Mouse (Mus musculus) stomach, postnatal 0 days (tissue): ENCODE results near the gene Fbxl17. TPM values are rescaled to one million over a fixed set of nuclear protein-coding genes. Genes with fewer than 3 reads are reported as not detected.

Source experiments
- ATAC-seq: fragments of 200-750 bp; cut with Nextera tagmentation; 2 replicates; pipeline ENCODE4 v1.8.0; 2017; ENCODE audit not compliant: low FRiP score, low TSS enrichment
- DNase-seq: peaks from one replicate; pipeline ENCODE4 v3.0.0-alpha.2; 2016; ENCODE audit warnings: low spot score
- H3K27ac ChIP-seq: fragments of 300-500 bp; sonication (generic); replicated peaks from 2 replicates; pipeline ENCODE4 v1.5.1; 2014; ENCODE audit warnings: mild to moderate bottlenecking, control low read depth
- H3K27me3 ChIP-seq: fragments of 300-500 bp; sonication (generic); 2 replicates; pipeline ENCODE4 v1.6.1; 2014; ENCODE audit warnings: low read length; ENCODE audit not compliant: control insufficient read depth, insufficient read depth
- H3K36me3 ChIP-seq: fragments of 300-500 bp; sonication (generic); 2 replicates; pipeline ENCODE4 v1.6.1; 2014; ENCODE audit warnings: low read length, mixed read lengths; ENCODE audit not compliant: control insufficient read depth, insufficient read depth
- H3K4me1 ChIP-seq: fragments of 300-500 bp; sonication (generic); replicated peaks from 2 replicates; pipeline ENCODE4 v1.6.1; 2014; ENCODE audit warnings: antibody characterized with exemption; ENCODE audit not compliant: control insufficient read depth, insufficient read depth
- H3K4me2 ChIP-seq: fragments of 300-500 bp; sonication (generic); replicated peaks from 2 replicates; pipeline ENCODE4 v1.6.1; 2014; ENCODE audit warnings: low read depth, mild to moderate bottlenecking, control low read depth, moderate library complexity
- H3K4me3 ChIP-seq: fragments of 300-500 bp; sonication (generic); 2 replicates; pipeline ENCODE4 v1.5.1; 2014; ENCODE audit warnings: low read depth, low read length, control low read depth
- H3K9ac ChIP-seq: fragments of 300-500 bp; sonication (generic); 2 replicates; pipeline ENCODE4 v1.6.1; 2014; ENCODE audit warnings: mild to moderate bottlenecking, low read length, control low read depth, mixed read lengths
- H3K9me3 ChIP-seq: fragments of 300-500 bp; sonication (generic); 2 replicates; pipeline ENCODE4 v1.6.1; 2016; ENCODE audit warnings: low read length; ENCODE audit not compliant: control insufficient read depth
- CTCF ChIP-seq: IDR thresholded peaks from 2 replicates; pipeline ENCODE4 v1.5.1; 2016; ENCODE audit warnings: antibody characterized with exemption, low read depth, mild to moderate bottlenecking, moderate library complexity
- EP300 ChIP-seq: optimal IDR thresholded peaks from 2 replicates; pipeline ENCODE3; 2016; ENCODE audit warnings: antibody characterized with exemption
- WGBS: fragments of 180-500 bp; shearing (Covaris S2); extraction: QIAGEN DNeasy Blood & Tissue Kit; methylation state at CpG from one replicate; pipeline ENCODE4 v1.1.7; 2014; 5-methylcytosine and 5-hydroxymethylcytosine counted together
- polyA plus RNA-seq: library from polyadenylated mRNA; unstranded; fragments of >200 nt; fragmentation: Nextera tagmentation; extraction: Ambion mirVana; gene quantifications from 2 replicates; pipeline ENCODE4 v1.2.1, GENCODE M21; 2015

The Fbxl17 gene
- polyA plus RNA-seq, 1 experiment from 2014 or later: 3.6 TPM

DNA sequence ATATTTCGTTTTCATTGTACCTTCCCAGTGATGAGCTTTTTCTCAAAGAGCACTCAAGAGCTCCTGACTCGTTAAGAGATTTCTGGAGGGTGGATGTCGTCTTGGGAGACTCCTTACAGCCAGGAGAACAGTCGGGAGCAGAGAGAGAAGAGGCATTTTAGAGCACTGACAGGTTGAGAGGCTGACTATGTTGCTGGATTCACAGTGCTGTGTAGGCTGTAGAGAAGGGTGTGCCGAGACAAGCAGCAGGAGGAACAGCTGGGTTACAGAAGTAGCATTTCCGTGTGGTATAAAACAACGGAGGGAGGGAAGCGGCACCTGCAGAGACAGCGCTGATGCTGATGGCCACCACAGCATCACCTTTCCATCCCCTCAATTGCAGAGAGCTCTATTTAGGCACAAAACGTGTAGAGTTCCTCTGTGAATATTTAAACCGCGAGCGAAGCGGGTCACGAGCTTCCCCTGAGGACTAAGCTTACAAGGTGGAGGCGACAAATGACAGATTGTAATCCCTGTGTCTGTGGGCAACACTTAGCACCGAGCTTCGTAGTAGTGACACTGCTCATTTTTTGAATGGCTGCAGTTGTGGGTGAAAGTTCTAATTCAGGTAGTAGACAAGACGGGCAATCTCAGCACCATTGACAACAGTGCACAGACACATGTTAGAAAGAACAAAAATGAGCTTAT, 385.3 kb downstream of the Fbxl17 start:
- DNase-seq (no peak), ATAC-seq (no peak)
- H3K4me1 ChIP-seq: no peaks in the 10 kb centered on the region
- H3K9me3 ChIP-seq: no peaks in the 10 kb centered on the region
- H3K27me3 ChIP-seq: no peaks in the 10 kb centered on the region
- 89% methylated on average over 19 of the region's 19 CpGs for WGBS
- H3K4me2 ChIP-seq: no peak overlapping the region
- no peak overlapping the region for H3K4me3 ChIP-seq
- no peaks in the 10 kb centered on the region for H3K36me3 ChIP-seq
- H3K9ac ChIP-seq: no peak overlapping the region
- H3K27ac ChIP-seq: no peak overlapping the region
- TF ChIP-seq EP300: no peak
- TF ChIP-seq CTCF: no peak

- H3K4me3 ChIP-seq: no peak overlapping the region
- ATAC-seq (no peak), DNase-seq (no peak)
- H3K27ac ChIP-seq: no peak overlapping the region
- H3K4me2 ChIP-seq: no peak overlapping the region
- TF ChIP-seq EP300 (no peak), CTCF (no peak)
- no peaks in the 10 kb centered on the region for H3K36me3 ChIP-seq
- no peaks in the 10 kb centered on the region for H3K27me3 ChIP-seq
- no peaks in the 10 kb centered on the region for H3K9me3 ChIP-seq
- H3K4me1 ChIP-seq: no peaks in the 10 kb centered on the region
- H3K9ac ChIP-seq: no peak overlapping the region
- WGBS: 84% methylated on average over 5 of the region's 5 CpGs
These were observed 387.0 kb downstream of the Fbxl17 start for GRCm38 (mm10) chr17:63112826-63113225.

GRCm38 (mm10) chr17:63110994-63111393, 388.8 kb downstream of the Fbxl17 start:
- H3K4me2 ChIP-seq: no peak overlapping the region
- H3K4me1 ChIP-seq: no peaks in the 10 kb centered on the region
- 45% methylated on average over 6 of the region's 6 CpGs for WGBS
- no peaks in the 10 kb centered on the region for H3K27me3 ChIP-seq
- TF ChIP-seq EP300 (no peak), CTCF (no peak)
- ATAC-seq (no peak), DNase-seq (no peak)
- H3K4me3 ChIP-seq: no peak overlapping the region
- no peaks in the 10 kb centered on the region for H3K9me3 ChIP-seq
- no peak overlapping the region for H3K9ac ChIP-seq
- H3K27ac ChIP-seq: no peak overlapping the region
- no peaks in the 10 kb centered on the region for H3K36me3 ChIP-seq

DNA sequence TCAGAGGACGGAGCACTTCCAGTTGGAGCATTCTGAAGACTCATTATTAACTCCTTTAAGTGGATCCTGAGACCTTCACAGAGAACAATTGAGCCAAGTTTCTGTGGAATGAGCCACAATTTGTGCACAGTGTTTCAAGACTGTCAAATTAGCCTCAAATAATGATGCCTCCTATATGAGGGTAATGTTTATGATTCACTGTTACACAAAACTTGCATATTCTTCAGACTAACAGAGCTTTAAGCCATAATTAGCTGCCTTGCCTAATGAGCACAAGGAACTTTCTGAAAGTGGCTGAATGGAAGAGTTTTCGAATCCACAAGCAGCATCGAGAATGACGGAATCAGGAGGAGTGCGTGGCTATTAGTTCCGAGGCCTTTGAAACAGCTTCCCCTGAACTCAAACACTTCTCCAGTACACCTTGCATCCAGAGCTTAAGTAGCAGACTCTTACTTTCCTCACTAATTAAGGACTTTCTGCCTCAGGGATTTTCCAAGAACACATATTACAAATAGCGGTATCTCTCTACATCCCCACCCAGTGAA, 389.5 kb downstream of the Fbxl17 start:
- H3K4me1 ChIP-seq: no peaks in the 10 kb centered on the region
- ATAC-seq (no peak), DNase-seq (no peak)
- WGBS: 87% methylated on average over 7 of the region's 7 CpGs
- no peak overlapping the region for H3K9ac ChIP-seq
- H3K27me3 ChIP-seq: no peaks in the 10 kb centered on the region
- no peaks in the 10 kb centered on the region for H3K9me3 ChIP-seq
- no peak for TF ChIP-seq EP300
- no peak for TF ChIP-seq CTCF
- no peak overlapping the region for H3K4me2 ChIP-seq
- no peaks in the 10 kb centered on the region for H3K36me3 ChIP-seq
- no peak overlapping the region for H3K27ac ChIP-seq
- no peak overlapping the region for H3K4me3 ChIP-seq

DNA sequence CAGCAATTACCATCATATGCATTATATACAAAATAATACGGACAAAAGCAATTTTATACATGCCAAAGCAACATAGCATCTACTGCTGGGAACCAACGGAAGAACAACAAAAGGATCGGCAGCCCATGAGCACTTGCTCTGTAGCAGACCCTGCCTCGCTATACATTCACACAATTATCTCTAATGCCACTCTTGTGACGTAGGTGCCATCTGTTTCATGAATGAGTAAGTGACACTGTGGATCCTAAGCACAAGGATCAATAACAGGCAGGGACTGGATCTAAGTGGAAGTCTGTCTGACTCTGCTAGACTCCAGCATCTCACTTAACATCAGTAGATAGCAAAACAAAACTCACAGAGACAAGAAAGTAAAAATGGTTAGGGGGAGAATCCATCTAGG, 391.8 kb downstream of the Fbxl17 start:
- H3K36me3 ChIP-seq: no peaks in the 10 kb centered on the region
- ATAC-seq (no peak), DNase-seq (no peak)
- WGBS: 86% methylated on average over 5 of the region's 5 CpGs
- H3K4me3 ChIP-seq: no peak overlapping the region
- no peak overlapping the region for H3K4me2 ChIP-seq
- H3K27me3 ChIP-seq: no peaks in the 10 kb centered on the region
- no peak for TF ChIP-seq EP300
- no peak for TF ChIP-seq CTCF
- no peak overlapping the region for H3K9ac ChIP-seq
- no peaks in the 10 kb centered on the region for H3K4me1 ChIP-seq
- no peaks in the 10 kb centered on the region for H3K9me3 ChIP-seq
- no peak overlapping the region for H3K27ac ChIP-seq

- no peaks in the 10 kb centered on the region for H3K4me1 ChIP-seq
- ATAC-seq (no peak), DNase-seq (no peak)
- no peaks in the 10 kb centered on the region for H3K9me3 ChIP-seq
- no peaks in the 10 kb centered on the region for H3K27me3 ChIP-seq
- no peak overlapping the region for H3K4me2 ChIP-seq
- H3K36me3 ChIP-seq: no peaks in the 10 kb centered on the region
- no peak overlapping the region for H3K4me3 ChIP-seq
- 89% methylated on average over 4 of the region's 4 CpGs for WGBS
- TF ChIP-seq CTCF: no peak
- TF ChIP-seq EP300: no peak
- H3K9ac ChIP-seq: no peak overlapping the region
- H3K27ac ChIP-seq: no peak overlapping the region
These were observed 392.3 kb downstream of the Fbxl17 start for GRCm38 (mm10) chr17:63107515-63107914.
